Mouse (Mus musculus) G1E (cell line): ENCODE results near the gene Mmp2. TPM values are rescaled to one million over a fixed set of nuclear protein-coding genes. Genes with fewer than 3 reads are reported as not detected.

ENCODE experiments used
- ATAC-seq: 2 replicates; pipeline ENCODE4 v1.8.0; 2016; ENCODE audit warnings: mild to moderate bottlenecking; ENCODE audit not compliant: insufficient number of reproducible peaks, poor library complexity, low FRiP score, severe bottlenecking; ENCODE audit errors: extremely low read depth
- DNase-seq: peaks from one replicate; pipeline ENCODE4 v3.0.0; 2012; ENCODE audit warnings: low spot score
- H3K27me3 ChIP-seq: 2 replicates; pipeline ENCODE4 v1.6.1; 2012; ENCODE audit warnings: mild to moderate bottlenecking, low read length, inconsistent platforms; ENCODE audit not compliant: insufficient read depth
- H3K36me3 ChIP-seq: replicated peaks from 2 replicates; pipeline ENCODE3; 2012; ENCODE audit warnings: mild to moderate bottlenecking, inconsistent platforms
- H3K4me1 ChIP-seq: 2 replicates; pipeline ENCODE4 v1.6.1; 2012; ENCODE audit warnings: low read depth, low read length, inconsistent platforms, mixed read lengths; ENCODE audit not compliant: insufficient read depth
- H3K4me3 ChIP-seq: 2 replicates; pipeline ENCODE4 v1.5.1; 2012; ENCODE audit warnings: low read depth, mild to moderate bottlenecking, inconsistent platforms, low read length, moderate library complexity, mixed read lengths
- H3K9me3 ChIP-seq: replicated peaks from 2 replicates; pipeline ENCODE4 v1.6.1; 2012; ENCODE audit warnings: inconsistent platforms
- CTCF ChIP-seq: IDR thresholded peaks from 2 replicates; pipeline ENCODE4 v1.5.1; 2012; ENCODE audit warnings: low read depth, low read length, inconsistent platforms, mixed read lengths
- GATA1 ChIP-seq: IDR thresholded peaks from 2 replicates; pipeline ENCODE4 v1.6.1; 2012; ENCODE audit warnings: borderline replicate concordance, low read length, inconsistent platforms, mixed read lengths
- GATA2 ChIP-seq: IDR thresholded peaks from 2 replicates; pipeline ENCODE4 v1.6.1; 2012; ENCODE audit warnings: low read depth, low read length, inconsistent platforms, borderline replicate concordance
- POLR2AphosphoS5 ChIP-seq: IDR thresholded peaks from 2 replicates; pipeline ENCODE4 v1.6.1; 2012; ENCODE audit warnings: low read depth, low read length, inconsistent platforms; ENCODE audit not compliant: insufficient replicate concordance
- TAL1 ChIP-seq: conservative IDR thresholded peaks from 2 replicates; pipeline ENCODE4 v1.6.1; 2012; ENCODE audit warnings: low read depth, low read length, inconsistent platforms, mixed read lengths
- polyA plus RNA-seq: library from polyadenylated mRNA; stranded (reverse); fragments of >175 nt; gene quantifications from 2 replicates; pipeline ENCODE4 v1.2.3, GENCODE M21; 2012
- total RNA-seq, 2 experiments: library from RNA; stranded (forward) in 1 of 2; stranded (reverse) in 1 of 2; fragments of 200-1000 nt in 1 of 2; fragments of >200 nt in 1 of 2; fragmentation: Nextera tagmentation in 1 of 2; gene quantifications; 2 replicates each; pipeline ENCODE4 v1.2.3; 2014 to 2017

Mmp2 gene
- total and polyA plus RNA-seq, 3 experiments: 0.05 TPM; not detected in 2

- TF ChIP-seq TAL1: no peak
- no peak for TF ChIP-seq POLR2AphosphoS5
- no peak for TF ChIP-seq CTCF
- TF ChIP-seq GATA2: no peak
- no peak for TF ChIP-seq GATA1
- no peaks in the 10 kb centered on the region for H3K4me1 ChIP-seq
- H3K4me3 ChIP-seq: no peak overlapping the region
- H3K27me3 ChIP-seq: no peaks in the 10 kb centered on the region
- H3K36me3 ChIP-seq: no peaks in the 10 kb centered on the region
- peaks cover 73% of the 10 kb centered on the region for H3K9me3 ChIP-seq
- ATAC-seq (no peak), DNase-seq (no peak)
Measured at GRCm38 (mm10) chr8:92850239-92850638, 23.1 kb downstream of the Mmp2 start.

- Histone ChIP-seq H3K4me1 (no peaks in the 10 kb centered on the region), H3K27me3 (no peaks in the 10 kb centered on the region), H3K9me3 (peaks cover 72% of the 10 kb centered on the region), H3K36me3 (no peaks in the 10 kb centered on the region), H3K4me3 (no peak overlapping the region)
- no peak for ATAC-seq
- DNase-seq: no peak
- TF ChIP-seq GATA2 (no peak), CTCF (no peak), TAL1 (no peak), POLR2AphosphoS5 (no peak), GATA1 (no peak)
Measured at GRCm38 (mm10) chr8:92851381-92851780, 24.3 kb downstream of the Mmp2 start.

- DNase-seq: no peak
- no peak for ATAC-seq
- H3K4me3 ChIP-seq: no peak overlapping the region
- H3K36me3 ChIP-seq: no peaks in the 10 kb centered on the region
- H3K4me1 ChIP-seq: no peaks in the 10 kb centered on the region
- H3K27me3 ChIP-seq: no peaks in the 10 kb centered on the region
- no peak for TF ChIP-seq CTCF
- TF ChIP-seq POLR2AphosphoS5: no peak
- no peak for TF ChIP-seq GATA2
- H3K9me3 ChIP-seq: peaks cover 58% of the 10 kb centered on the region
Measured at GRCm38 (mm10) chr8:92853188-92853983, 26.3 kb downstream of the Mmp2 start.

GRCm38 (mm10) chr8:92854673-92855072 lies 27.6 kb downstream of the Mmp2 start:
- H3K4me1 ChIP-seq: no peaks in the 10 kb centered on the region
- DNase-seq: no peak
- H3K9me3 ChIP-seq: peaks cover 54% of the 10 kb centered on the region
- TF ChIP-seq GATA1: no peak
- H3K27me3 ChIP-seq: no peaks in the 10 kb centered on the region
- ATAC-seq: no peak
- H3K36me3 ChIP-seq: no peaks in the 10 kb centered on the region
- no peak overlapping the region for H3K4me3 ChIP-seq

- no peak for TF ChIP-seq TAL1
- no peak for TF ChIP-seq CTCF
- TF ChIP-seq GATA1: no peak
- no peak for TF ChIP-seq GATA2
- no peak for TF ChIP-seq POLR2AphosphoS5
- DNase-seq (no peak), ATAC-seq (no peak)
- H3K9me3 ChIP-seq: peaks cover 48% of the 10 kb centered on the region
- H3K36me3 ChIP-seq: no peaks in the 10 kb centered on the region
- no peak within 1 kb of the TSS; the same call in 1 of the 2 replicates for H3K4me3 ChIP-seq
- no peaks in the 10 kb centered on the region for H3K27me3 ChIP-seq
- H3K4me1 ChIP-seq: no peaks in the 10 kb centered on the region
Measured at GRCm38 (mm10) chr8:92855171-92855894, 28.2 kb downstream of the Mmp2 start, which contains the start of gene Lpcat2. TSS of gene Lpcat2 (plus strand) at chr8:92855339.

- Histone ChIP-seq H3K4me1 (no peaks in the 10 kb centered on the region), H3K27me3 (no peaks in the 10 kb centered on the region), H3K9me3 (peaks cover 40% of the 10 kb centered on the region), H3K36me3 (no peaks in the 10 kb centered on the region), H3K4me3 (no peak overlapping the region)
- ATAC-seq (no peak), DNase-seq (no peak)
- TF ChIP-seq TAL1: no peak
- TF ChIP-seq GATA1: no peak
- no peak for TF ChIP-seq CTCF
- TF ChIP-seq POLR2AphosphoS5: no peak
- TF ChIP-seq GATA2: no peak
Measured at GRCm38 (mm10) chr8:92856273-92856986, 29.3 kb downstream of the Mmp2 start.
